8 mouse cellular contexts compared by ENCODE assay signal in the genomic region with DNA sequence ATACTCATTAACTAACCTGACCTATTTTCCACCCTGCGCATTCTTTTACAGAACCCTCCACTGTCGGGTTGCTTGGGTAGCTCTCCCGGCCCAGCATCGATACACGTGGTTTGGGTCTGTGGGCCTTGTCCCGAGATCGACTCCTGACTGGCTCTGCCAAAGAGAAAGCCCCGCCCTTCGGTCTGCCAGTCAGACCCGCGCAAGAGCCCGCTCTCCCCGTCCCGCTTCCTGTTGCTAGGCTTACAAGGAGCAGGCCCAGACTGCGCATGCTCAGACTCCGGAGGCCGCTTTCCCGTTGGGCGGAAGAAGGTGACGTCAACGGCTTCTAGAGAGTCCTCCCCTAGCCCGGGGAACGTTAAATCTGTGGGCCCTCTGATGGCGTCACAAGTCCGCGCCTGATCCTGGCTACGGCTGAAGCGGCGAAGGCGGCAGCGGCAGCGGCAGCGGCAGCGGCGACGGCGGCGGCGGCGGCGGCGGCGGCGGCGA. TPM values are rescaled to one million over a fixed set of nuclear protein-coding genes. Genes with fewer than 3 reads are reported as not detected.
DNase-seq lines count a peak whose midpoint lies in the region; ATAC-seq and TF ChIP-seq lines count a peak whose summit lies in the region.

Senp2 (plus strand) TSS at position 386 of the 486 bp plus-strand sequence.

- DNase-seq in 3T3-L1 (ENCODE audit: low read depth, low spot score): peak; percentile 100
- DNase-seq in adrenal gland, postnatal 4 days (ENCODE audit: low spot score in 2 of 2): peak; percentile 99
- DNase-seq in embryonic facial prominence, embryonic 14.5 days (ENCODE audit: low spot score): peak; percentile 100
- peak; percentile 99 to 100 for DNase-seq in heart, adult 2 months
- peak; percentile 100 for DNase-seq in kidney, adult 8-10 months
- DNase-seq in spleen, postnatal 10 days (ENCODE audit: low spot score in 2 of 2): peak; percentile 99 to 100

- H3K9ac ChIP-seq in embryonic facial prominence, embryonic 14.5 days (ENCODE audit: low read depth, low read length): peak within 1 kb of the TSS; percentile 92
- peak within 1 kb of the TSS; percentile 93 for H3K9ac ChIP-seq in heart, adult 2 months (ENCODE audit: low read depth, low read length)
- H3K9ac ChIP-seq in limb, embryonic 13.5 days: peak within 1 kb of the TSS; percentile 92
- H3K9ac ChIP-seq in midbrain, embryonic 16.5 days (ENCODE audit: low read depth, low read length): peak within 1 kb of the TSS; percentile 85

- no peaks in the 10 kb centered on the region for H3K9me3 ChIP-seq in embryonic facial prominence, embryonic 14.5 days (ENCODE audit: control insufficient read depth, low read length)
- no peaks in the 10 kb centered on the region for H3K9me3 ChIP-seq in limb, embryonic 13.5 days
- no peaks in the 10 kb centered on the region for H3K9me3 ChIP-seq in midbrain, embryonic 16.5 days (replicated peaks; ENCODE audit: control insufficient read depth, low read length, poor library complexity, severe bottlenecking)

- TF ChIP-seq POLR2A in heart, adult 2 months (IDR thresholded peaks at IDR 0.05; ENCODE audit: insufficient read depth, low read depth, low read length): peak; percentile 53; the same call in 1 of the 2 replicates

- no peaks in the 10 kb centered on the region for H3K79me2 ChIP-seq in heart, adult 2 months (replicated peaks; ENCODE audit: control insufficient read depth, insufficient read depth, low read length)

- H3K36me3 ChIP-seq in embryonic facial prominence, embryonic 14.5 days (ENCODE audit: control insufficient read depth, insufficient read depth, low read length): no peaks in the 10 kb centered on the region
- H3K36me3 ChIP-seq in heart, adult 2 months (ENCODE audit: control insufficient read depth, insufficient read depth, low read length): no peaks in the 10 kb centered on the region
- H3K36me3 ChIP-seq in limb, embryonic 13.5 days: peaks cover 7% of the 10 kb centered on the region
- H3K36me3 ChIP-seq in midbrain, embryonic 16.5 days (ENCODE audit: control insufficient read depth, insufficient read depth, low read length): no peaks in the 10 kb centered on the region

- intact Hi-C loops in heart, adult 2 months (cut with DNase I): loop anchor here (5.0 to 10.0 kb wide), 2 partner anchors 62 to 846 kb away; partner anchors contain the start of genes Dnajb11, Tbccd1 and Tmem41a

- H3K27me3 ChIP-seq in embryonic facial prominence, embryonic 14.5 days (replicated peaks; ENCODE audit: control insufficient read depth, insufficient read depth, low read length): no peaks in the 10 kb centered on the region
- no peaks in the 10 kb centered on the region for H3K27me3 ChIP-seq in heart, adult 2 months (ENCODE audit: control insufficient read depth, insufficient read depth, low read length)
- no peaks in the 10 kb centered on the region for H3K27me3 ChIP-seq in limb, embryonic 13.5 days
- no peaks in the 10 kb centered on the region for H3K27me3 ChIP-seq in midbrain, embryonic 16.5 days (ENCODE audit: control insufficient read depth, insufficient read depth, low read depth, low read length)

- no peaks in the 10 kb centered on the region; the same call in 1 of the 2 replicates for H3K4me1 ChIP-seq in embryonic facial prominence, embryonic 14.5 days (ENCODE audit: control insufficient read depth, insufficient read depth, low read length)
- H3K4me1 ChIP-seq in heart, adult 2 months (ENCODE audit: control insufficient read depth, insufficient read depth, low read length): peaks cover 3% of the 10 kb centered on the region
- H3K4me1 ChIP-seq in limb, embryonic 13.5 days: peaks cover 15% of the 10 kb centered on the region
- H3K4me1 ChIP-seq in midbrain, embryonic 16.5 days (ENCODE audit: control insufficient read depth, insufficient read depth, low read length): peaks cover 12% of the 10 kb centered on the region

- H3K4me2 ChIP-seq in embryonic facial prominence, embryonic 14.5 days (ENCODE audit: low read depth, low read length): peak within 1 kb of the TSS; percentile 67
- H3K4me2 ChIP-seq in limb, embryonic 13.5 days (replicated peaks): peak within 1 kb of the TSS; percentile 80
- peak within 1 kb of the TSS; percentile 78 for H3K4me2 ChIP-seq in midbrain, embryonic 16.5 days (ENCODE audit: low read length)

- H3K27ac ChIP-seq in embryonic facial prominence, embryonic 14.5 days (replicated peaks; ENCODE audit: low read depth, low read length): peak within 1 kb of the TSS; percentile 77; the same call in 1 of the 2 replicates
- H3K27ac ChIP-seq in heart, adult 2 months: peak within 1 kb of the TSS; percentile 82
- H3K27ac ChIP-seq in limb, embryonic 13.5 days: peak within 1 kb of the TSS; percentile 52; the same call in 1 of the 2 replicates
- peak within 1 kb of the TSS; percentile 81 for H3K27ac ChIP-seq in midbrain, embryonic 16.5 days (ENCODE audit: low read length)

- peak; percentile 64; the same call in 1 of the 2 replicates for TF ChIP-seq EP300 in heart, adult 2 months (IDR thresholded peaks at IDR 0.05; ENCODE audit: insufficient read depth, low read depth, low read length)

- WGBS in embryonic facial prominence, embryonic 14.5 days: 0% methylated on average over 21 of the region's 45 CpGs
- under 1% methylated on average over 45 of the region's 45 CpGs for WGBS in heart, adult 2 months
- WGBS in limb, embryonic 13.5 days: under 1% methylated on average over 45 of the region's 45 CpGs
- under 1% methylated on average over 40 of the region's 45 CpGs for WGBS in midbrain, embryonic 16.5 days

- peak within 1 kb of the TSS; percentile 92 for H3K4me3 ChIP-seq in embryonic facial prominence, embryonic 14.5 days (ENCODE audit: low read depth, low read length)
- peak within 1 kb of the TSS; percentile 86 for H3K4me3 ChIP-seq in heart, adult 2 months
- peak within 1 kb of the TSS; percentile 98 for H3K4me3 ChIP-seq in limb, embryonic 13.5 days
- peak within 1 kb of the TSS; percentile 99 for H3K4me3 ChIP-seq in midbrain, embryonic 16.5 days (ENCODE audit: low read depth, low read length)

- ATAC-seq in embryonic facial prominence, embryonic 14.5 days (ENCODE audit: low read depth): peak; percentile 99
- peak; percentile 99 for ATAC-seq in limb, embryonic 13.5 days (ENCODE audit: low FRiP score, low read depth)
- peak; percentile 100 for ATAC-seq in midbrain, embryonic 16.5 days

- TF ChIP-seq CTCF in heart, adult 2 months (IDR thresholded peaks at IDR 0.05): no peak

RNA-seq across cellular contexts. Expression of gene Senp2, which starts in this region (rescaled TPM):
- 10 to 100 TPM; 48.8 to 50.9 TPM for total RNA-seq in adrenal gland, postnatal 4 days (2021)
- polyA plus RNA-seq in embryonic facial prominence, embryonic 14.5 days (2014; fragmentation: Nextera tagmentation; extraction: Ambion mirVana): 44.4 and 47.3 TPM in 2 replicates
- 10 to 100 TPM; 20.2 to 24.1 TPM for total RNA-seq in heart, adult 2 months (2021)
- polyA plus RNA-seq in heart, adult 2 months (2012; rRNA removed): 5.9 and 16.3 TPM in 2 replicates
- polyA plus RNA-seq in limb, embryonic 13.5 days (2015; fragmentation: Nextera tagmentation; extraction: Ambion mirVana): 48.1 and 52.7 TPM in 2 replicates
- 47.7 and 49.4 TPM in 2 replicates for polyA plus RNA-seq in midbrain, embryonic 16.5 days (2015; fragmentation: Nextera tagmentation; extraction: Ambion mirVana)

Comparison
In these comparisons a context has a peak if more than half of its experiments do, and no peak if none do; other contexts are left out.
1. Peak in every context shown above with its lines: DNase-seq, ATAC-seq, H3K4me3 ChIP-seq and H3K27ac ChIP-seq.